Mouse (Mus musculus): ENCODE data around the gene Gpr155.

Gpr155 gene

GRCm38 (mm10) chr2:73387806-73388205 lies 1.4 kb upstream of the Gpr155 start:
- no peak for DNase-seq (ENCODE audit: low read depth, low spot score)

GRCm38 (mm10) chr2:73385641-73386355 lies 574 bp downstream of the Gpr155 start:
- peak; percentile 45 for DNase-seq (ENCODE audit: low read depth, low spot score)

- no peak for DNase-seq (ENCODE audit: low read depth, low spot score)
These were observed 1.2 kb downstream of the Gpr155 start for GRCm38 (mm10) chr2:73385172-73385571.

GRCm38 (mm10) chr2:73380298-73380975 lies 5.9 kb downstream of the Gpr155 start:
- no peak for DNase-seq (ENCODE audit: low read depth, low spot score)

GRCm38 (mm10) chr2:73379656-73380055 lies 6.7 kb downstream of the Gpr155 start:
- no peak for DNase-seq (ENCODE audit: low read depth, low spot score)

- DNase-seq (ENCODE audit: low read depth, low spot score), result no peak
These were observed 8.0 kb downstream of the Gpr155 start for GRCm38 (mm10) chr2:73378326-73378725.

GRCm38 (mm10) chr2:73371530-73372335 lies 14.6 kb downstream of the Gpr155 start:
- no peak for DNase-seq (ENCODE audit: low read depth, low spot score)

GRCm38 (mm10) chr2:73363448-73363847 lies 22.9 kb downstream of the Gpr155 start:
- DNase-seq (ENCODE audit: low read depth, low spot score), result no peak

- peak; percentile 22 for DNase-seq (ENCODE audit: low read depth, low spot score)
These were observed 25.8 kb downstream of the Gpr155 start for GRCm38 (mm10) chr2:73360536-73360935.

GRCm38 (mm10) chr2:73359941-73360340 lies 26.4 kb downstream of the Gpr155 start:
- DNase-seq (ENCODE audit: low read depth, low spot score), result peak; percentile 71

- DNase-seq (ENCODE audit: low read depth, low spot score), result no peak
These were observed 29.4 kb downstream of the Gpr155 start for GRCm38 (mm10) chr2:73357004-73357403.

- DNase-seq (ENCODE audit: low read depth, low spot score), result no peak
These were observed 34.4 kb downstream of the Gpr155 start for GRCm38 (mm10) chr2:73351927-73352374.

GRCm38 (mm10) chr2:73351496-73351895 lies 34.9 kb downstream of the Gpr155 start:
- DNase-seq (ENCODE audit: low read depth, low spot score), result no peak

- no peak for DNase-seq (ENCODE audit: low read depth, low spot score)
These were observed 38.2 kb downstream of the Gpr155 start for GRCm38 (mm10) chr2:73348221-73348620.

- DNase-seq (ENCODE audit: low read depth, low spot score), result no peak
These were observed 38.6 kb downstream of the Gpr155 start for GRCm38 (mm10) chr2:73347766-73348165.

- no peak for DNase-seq (ENCODE audit: low read depth, low spot score)
These were observed 39.2 kb downstream of the Gpr155 start for GRCm38 (mm10) chr2:73347136-73347535.

- no peak for DNase-seq (ENCODE audit: low read depth, low spot score)
These were observed 39.9 kb downstream of the Gpr155 start for GRCm38 (mm10) chr2:73346345-73347086.

GRCm38 (mm10) chr2:73345204-73345603 lies 41.2 kb downstream of the Gpr155 start:
- DNase-seq (ENCODE audit: low read depth, low spot score), result no peak

GRCm38 (mm10) chr2:73343701-73344100 lies 42.7 kb downstream of the Gpr155 start:
- no peak for DNase-seq (ENCODE audit: low read depth, low spot score)

- no peak for DNase-seq (ENCODE audit: low read depth, low spot score)
These were observed 48.0 kb downstream of the Gpr155 start for GRCm38 (mm10) chr2:73338415-73338814.

- no peak for DNase-seq (ENCODE audit: low read depth, low spot score)
These were observed 50.4 kb downstream of the Gpr155 start for GRCm38 (mm10) chr2:73335949-73336348.

- DNase-seq (ENCODE audit: low read depth, low spot score), result no peak
These were observed 60.5 kb downstream of the Gpr155 start for GRCm38 (mm10) chr2:73325871-73326270.

Measured in c-Kit-negative CD71-positive TER-119-positive erythroid progenitor cells, embryonic 14.5 days (primary cell).